Mouse (Mus musculus): ENCODE data around the gene Gpr146.
A peak's percentile ranks its signal among the peaks of the same experiment; 100 is the strongest.

Gpr146 gene

DNA sequence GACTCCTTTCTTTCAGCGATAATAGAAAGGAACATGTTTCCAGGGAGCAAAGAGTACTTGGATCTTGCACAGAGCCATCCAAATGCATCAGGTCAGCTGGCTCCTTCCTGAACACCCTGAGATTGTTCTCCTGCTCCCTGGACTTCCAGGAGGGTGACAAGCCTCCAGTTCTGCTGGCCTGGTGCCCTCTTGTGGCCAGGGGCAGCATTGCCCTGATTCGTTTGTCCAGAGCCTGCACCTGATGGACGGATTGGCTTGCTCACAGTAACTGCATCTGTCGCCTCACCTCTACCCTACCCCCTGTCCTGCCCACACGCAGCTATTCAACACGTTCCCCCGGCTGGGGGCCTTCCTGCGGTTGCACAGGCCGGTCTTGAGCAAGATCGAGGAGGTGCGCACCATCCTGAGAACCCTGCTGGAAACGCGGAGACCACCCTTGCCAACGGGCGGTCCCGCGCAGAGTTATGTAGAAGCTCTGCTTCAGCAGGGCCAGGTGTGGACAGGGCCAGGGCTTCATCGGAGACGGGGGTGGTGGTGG is 22.2 kb upstream of the Gpr146 start:
- peak; percentile 81 to 93 for DNase-seq (ENCODE audit: inconsistent age in 2 of 2, low spot score in 1 of 2)

- DNase-seq (ENCODE audit: inconsistent age in 2 of 2, low spot score in 1 of 2): peak in 1 of 2 experiments; percentile 62
Measured at GRCm38 (mm10) chr5:139358653-139359052, 18.8 kb upstream of the Gpr146 start.

GRCm38 (mm10) chr5:139359244-139359643 is 18.3 kb upstream of the Gpr146 start:
- DNase-seq (ENCODE audit: inconsistent age in 2 of 2, low spot score in 1 of 2): no peak

GRCm38 (mm10) chr5:139363858-139364257 is 13.6 kb upstream of the Gpr146 start:
- DNase-seq (ENCODE audit: inconsistent age in 2 of 2, low spot score in 1 of 2): no peak

DNA sequence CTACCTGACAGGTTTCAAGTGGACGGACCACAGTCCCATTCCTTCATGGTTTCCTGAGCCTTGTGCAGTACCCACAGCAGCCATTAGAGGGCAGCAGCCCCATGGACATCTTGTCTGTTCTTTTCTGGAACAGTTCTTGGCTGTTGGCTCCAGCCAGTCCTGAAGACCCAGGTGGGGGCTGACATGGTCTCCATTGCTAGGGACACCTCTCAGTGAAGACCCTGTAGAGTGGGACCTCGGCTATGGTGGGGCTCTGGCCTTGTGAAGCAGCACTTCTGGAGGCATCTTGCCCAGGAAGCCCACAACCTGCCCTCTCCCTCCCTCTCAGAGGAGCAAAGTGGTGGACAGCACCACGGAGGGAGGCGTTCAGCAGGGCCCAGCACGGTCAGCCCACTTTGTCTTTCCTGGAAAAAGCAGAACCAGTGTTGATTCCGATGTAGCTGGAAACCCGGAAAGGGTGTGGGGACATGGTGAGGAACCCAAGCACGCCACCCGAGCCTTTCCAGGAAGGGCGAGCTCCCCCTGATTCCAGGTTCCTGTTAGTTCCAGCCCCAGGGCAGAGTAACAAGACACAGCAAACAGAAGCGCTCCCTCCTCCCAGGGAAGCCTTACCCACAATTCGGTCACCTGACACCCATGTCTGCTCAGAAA is 13.1 kb upstream of the Gpr146 start:
- DNase-seq (ENCODE audit: inconsistent age in 2 of 2, low spot score in 1 of 2): peak; percentile 84 to 96

DNA sequence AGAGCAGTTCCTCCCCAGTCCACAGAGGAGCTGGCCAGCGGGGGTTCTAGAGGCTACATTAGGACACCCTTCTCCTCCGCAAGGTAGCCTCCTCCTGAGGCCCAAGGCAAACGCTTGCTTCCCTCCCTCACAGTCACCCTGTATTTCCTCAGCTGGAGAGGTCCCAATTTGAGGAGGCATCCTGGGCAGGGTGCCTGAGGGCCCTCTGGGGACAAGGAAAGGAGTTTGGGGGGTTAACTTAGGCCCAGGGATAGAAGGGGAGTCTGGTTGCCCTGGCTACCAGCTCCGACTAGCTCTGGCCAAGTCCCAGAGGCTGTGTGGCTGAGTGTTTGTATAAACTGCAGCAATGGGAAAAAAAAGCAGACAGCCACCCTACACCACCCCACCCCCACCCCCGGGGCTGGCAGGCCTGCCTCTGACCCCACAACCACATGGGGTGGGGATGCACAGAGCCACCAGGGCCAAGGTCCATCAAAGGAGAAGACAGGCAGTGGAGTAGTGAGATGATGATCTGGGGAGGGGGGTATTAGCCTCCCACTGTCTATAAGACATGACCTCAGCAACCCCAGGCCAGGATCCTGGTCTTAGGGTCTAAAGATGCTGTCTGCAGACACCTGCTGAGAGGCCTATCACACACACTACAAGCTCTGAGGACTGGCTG is 12.5 kb upstream of the Gpr146 start:
- DNase-seq (ENCODE audit: inconsistent age in 2 of 2, low spot score in 1 of 2): peak in 1 of 2 experiments; percentile 34

DNA sequence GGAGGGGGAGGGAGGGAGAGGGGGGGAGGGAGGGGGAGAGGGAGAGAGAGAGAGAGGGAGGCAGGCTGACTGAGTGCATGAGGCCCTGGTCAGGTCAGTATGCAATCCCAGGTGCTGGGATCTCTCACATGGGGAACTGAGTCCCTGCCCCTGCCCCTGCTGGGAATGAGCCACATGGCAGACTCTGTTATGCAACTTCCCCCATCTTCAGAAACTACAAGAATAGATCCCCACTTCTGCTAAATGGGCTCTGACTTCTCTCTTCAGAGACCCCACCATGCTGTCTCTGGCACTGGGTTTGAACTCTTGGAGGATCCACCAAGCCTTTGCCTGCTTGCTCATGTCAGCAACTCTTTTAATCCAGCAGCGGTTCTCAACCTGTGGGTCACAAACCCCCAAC is 11.7 kb upstream of the Gpr146 start:
- DNase-seq (ENCODE audit: inconsistent age in 2 of 2, low spot score in 1 of 2): peak; percentile 20 to 54

GRCm38 (mm10) chr5:139366484-139366883 is 11.0 kb upstream of the Gpr146 start:
- no peak for DNase-seq (ENCODE audit: inconsistent age in 2 of 2, low spot score in 1 of 2)

- peak in 1 of 2 experiments; percentile 55 for DNase-seq (ENCODE audit: inconsistent age in 2 of 2, low spot score in 1 of 2)
Measured at GRCm38 (mm10) chr5:139367884-139368458, 9.5 kb upstream of the Gpr146 start.

- no peak for DNase-seq (ENCODE audit: inconsistent age in 2 of 2, low spot score in 1 of 2)
Measured at GRCm38 (mm10) chr5:139368638-139369320, 8.7 kb upstream of the Gpr146 start.

GRCm38 (mm10) chr5:139370336-139370735 is 7.2 kb upstream of the Gpr146 start:
- peak in 1 of 2 experiments; percentile 43 for DNase-seq (ENCODE audit: inconsistent age in 2 of 2, low spot score in 1 of 2)

DNA sequence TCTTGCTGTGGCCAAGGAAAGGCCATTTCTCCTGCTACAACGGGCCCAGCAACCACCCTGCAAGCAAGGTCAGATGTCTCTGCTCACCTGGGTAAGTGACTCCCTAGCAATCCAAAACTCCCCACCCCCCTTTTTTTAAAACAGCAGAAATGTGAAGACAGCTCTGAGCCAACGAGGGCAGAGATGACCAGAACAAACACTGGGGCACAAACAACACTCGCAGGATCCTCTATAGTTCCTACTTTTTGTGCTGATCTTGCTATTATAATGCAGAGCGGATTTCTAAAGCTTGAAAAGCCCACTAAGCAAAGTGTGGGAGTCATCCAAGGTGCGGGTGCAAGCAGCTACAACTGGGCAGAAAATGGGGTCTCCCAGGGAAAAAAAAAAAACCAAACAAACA is 6.4 kb upstream of the Gpr146 start:
- DNase-seq (ENCODE audit: inconsistent age in 2 of 2, low spot score in 1 of 2): no peak

DNA sequence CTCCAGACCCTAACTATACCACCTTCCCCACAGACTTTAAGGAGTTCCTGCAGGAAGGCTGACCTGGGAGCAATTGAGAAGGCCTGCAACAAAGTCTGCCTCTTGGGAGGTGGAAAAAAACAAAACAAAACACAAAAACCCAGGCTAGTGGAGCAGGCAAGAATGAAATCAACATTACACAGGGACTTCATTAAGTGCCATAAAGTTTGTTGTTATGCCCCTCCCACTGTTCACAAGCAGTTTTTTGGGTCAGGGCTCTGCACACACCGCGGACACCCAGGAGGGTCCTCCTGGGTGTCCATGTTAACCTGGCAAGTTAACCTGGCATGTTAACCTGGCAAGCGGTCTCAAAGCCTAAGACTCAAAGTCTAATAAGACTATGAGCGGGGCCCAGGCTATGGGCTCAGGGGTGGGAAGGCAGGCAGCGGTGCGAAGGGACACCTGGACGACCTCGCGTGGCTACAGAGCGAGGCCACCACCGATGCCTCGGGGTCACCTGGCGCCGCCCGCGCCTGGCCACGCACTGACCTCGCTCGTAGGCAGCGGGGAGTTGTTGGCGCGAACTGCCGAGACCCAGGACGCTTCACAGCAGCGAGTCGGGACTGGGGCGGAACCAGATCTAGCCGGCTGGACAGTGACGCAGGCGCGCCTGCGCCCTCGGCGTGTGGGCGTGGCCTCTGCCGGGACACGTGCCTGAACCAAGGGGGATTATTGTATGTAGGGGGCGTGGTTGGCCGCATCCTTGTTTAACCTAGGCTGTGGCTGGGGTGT is 5.7 kb upstream of the Gpr146 start:
- peak; percentile 95 to 97 for DNase-seq (ENCODE audit: inconsistent age in 2 of 2, low spot score in 1 of 2)

- no peak for DNase-seq (ENCODE audit: inconsistent age in 2 of 2, low spot score in 1 of 2)
Measured at GRCm38 (mm10) chr5:139373126-139373525, 4.4 kb upstream of the Gpr146 start.

- DNase-seq (ENCODE audit: inconsistent age in 2 of 2, low spot score in 1 of 2): no peak
Measured at GRCm38 (mm10) chr5:139373889-139374444, 3.5 kb upstream of the Gpr146 start.

GRCm38 (mm10) chr5:139374841-139375240 is 2.7 kb upstream of the Gpr146 start:
- DNase-seq (ENCODE audit: inconsistent age in 2 of 2, low spot score in 1 of 2): no peak

GRCm38 (mm10) chr5:139378271-139378556 is 717 bp downstream of the Gpr146 start:
- no peak for DNase-seq (ENCODE audit: inconsistent age in 2 of 2, low spot score in 1 of 2)

- DNase-seq (ENCODE audit: inconsistent age in 2 of 2, low spot score in 1 of 2): peak; percentile 89 to 94
Measured at GRCm38 (mm10) chr5:139378986-139379629, 1.6 kb downstream of the Gpr146 start.

DNA sequence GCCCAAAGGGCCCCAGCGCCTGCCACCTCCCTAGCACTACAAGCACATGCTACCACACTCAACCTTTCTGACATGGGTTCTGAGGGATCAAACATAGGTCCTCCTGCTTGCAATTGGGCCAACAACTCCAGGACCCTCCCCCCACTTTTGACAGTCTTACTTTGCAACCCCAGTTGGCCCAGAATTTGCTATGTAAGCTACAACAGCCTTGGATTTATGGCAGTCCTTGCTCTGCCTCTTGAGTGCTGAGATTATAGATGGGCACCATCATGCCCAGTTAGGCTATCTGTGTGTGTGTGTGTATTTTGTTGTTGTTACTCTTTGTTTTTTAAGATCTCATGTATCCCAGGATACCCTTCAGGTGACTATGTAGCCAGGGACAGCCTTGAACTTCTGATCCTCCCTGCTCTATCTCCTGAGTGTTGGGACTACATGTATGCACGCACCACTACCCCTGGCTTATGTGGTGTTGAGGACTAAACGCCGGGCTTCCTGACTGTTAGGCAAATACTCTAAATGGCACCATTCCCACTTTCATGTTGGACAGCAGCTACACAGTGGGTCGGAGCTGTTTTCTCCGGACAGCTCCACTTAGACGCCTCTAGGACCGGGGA is 2.4 kb downstream of the Gpr146 start:
- no peak for DNase-seq (ENCODE audit: inconsistent age in 2 of 2, low spot score in 1 of 2)

All from adrenal gland, adult (tissue).